Mouse (Mus musculus): ENCODE measurements around the gene Pde7b. TPM values are rescaled to one million over a fixed set of nuclear protein-coding genes. Genes with fewer than 3 reads are reported as not detected.

The Pde7b gene
- polyA plus RNA-seq, 1 experiment: 12.9 TPM

DNA sequence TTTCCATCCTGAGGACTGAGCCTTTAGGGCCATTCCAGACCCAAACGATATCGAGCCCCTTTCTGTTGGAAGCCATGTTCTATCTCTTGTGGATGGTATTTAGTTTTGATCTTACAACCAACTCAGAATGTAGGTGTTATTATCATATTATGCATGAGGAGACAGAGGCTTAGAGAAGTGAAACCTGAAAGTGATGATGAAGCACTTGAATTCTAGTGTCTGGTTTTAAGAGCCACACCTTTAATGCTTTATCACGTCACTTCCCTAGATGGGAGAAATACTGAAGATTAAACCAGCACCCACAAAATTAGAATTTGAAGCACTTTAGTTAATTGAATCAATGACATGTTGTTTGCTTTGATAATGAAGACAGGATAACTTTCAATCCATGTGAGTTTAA lies 329.1 kb downstream of the Pde7b start:
- no peak overlapping the region for H3K27ac ChIP-seq (ENCODE audit: insufficient read depth, low read depth, low read length)
- 0 out of 2 replicates have a peak, but pooled peaks cover 2% of the 10 kb centered on the region for H3K4me1 ChIP-seq (ENCODE audit: control insufficient read depth, insufficient read depth, low read length)
- H3K4me3 ChIP-seq (ENCODE audit: insufficient read depth, low read length): no peak overlapping the region
- TF ChIP-seq POLR2A (IDR thresholded peaks at IDR 0.05; ENCODE audit: borderline replicate concordance, low read depth, low read length): no peak
- no peak for TF ChIP-seq CTCF (IDR thresholded peaks at IDR 0.05; ENCODE audit: low read depth, low read length)

DNA sequence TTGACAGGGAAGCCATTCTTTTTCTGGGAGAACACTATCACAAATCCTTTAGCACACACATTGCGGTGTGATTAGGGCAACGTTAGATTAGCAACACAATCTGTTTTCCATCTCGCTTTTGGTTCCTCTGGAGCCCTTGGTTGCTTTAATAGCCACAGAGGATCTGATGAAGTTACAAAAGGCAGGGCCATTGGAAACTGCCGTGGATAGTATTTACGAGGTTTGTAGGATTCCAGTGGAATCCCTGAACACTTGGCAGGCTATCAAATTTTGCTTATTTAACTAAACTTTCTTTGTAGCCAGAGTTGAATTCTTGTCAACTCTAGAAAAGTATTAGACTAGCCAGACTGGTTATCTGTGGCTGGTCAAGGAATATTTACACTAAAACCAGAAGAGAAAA lies 330.1 kb downstream of the Pde7b start:
- no peak for TF ChIP-seq CTCF (IDR thresholded peaks at IDR 0.05; ENCODE audit: low read depth, low read length)
- TF ChIP-seq POLR2A (IDR thresholded peaks at IDR 0.05; ENCODE audit: borderline replicate concordance, low read depth, low read length): no peak
- Histone ChIP-seq H3K27ac (ENCODE audit: insufficient read depth, low read depth, low read length) (no peak overlapping the region), H3K4me3 (ENCODE audit: insufficient read depth, low read length) (no peak overlapping the region), H3K4me1 (ENCODE audit: control insufficient read depth, insufficient read depth, low read length) (0 out of 2 replicates have a peak, but pooled peaks cover 4% of the 10 kb centered on the region)

DNA sequence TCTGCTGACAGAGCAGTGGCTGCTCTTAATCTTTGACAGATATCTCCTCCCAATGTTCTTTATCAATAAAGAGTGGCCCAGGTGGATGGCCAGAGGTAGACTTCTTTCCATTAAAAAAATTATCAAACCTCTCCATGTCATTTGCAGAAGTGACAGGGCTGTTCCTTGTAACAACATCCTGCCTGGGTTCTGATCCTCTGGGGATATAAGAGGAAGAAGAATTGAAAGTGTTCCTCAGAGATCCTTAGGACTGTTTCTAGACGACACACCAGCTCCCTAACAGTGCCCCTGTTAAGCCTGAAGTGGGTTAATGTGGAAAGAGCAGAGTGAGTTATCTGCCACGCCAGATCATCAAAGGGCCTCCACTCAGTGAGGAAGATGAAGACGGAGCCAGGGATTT lies 334.3 kb downstream of the Pde7b start:
- Histone ChIP-seq H3K4me3 (ENCODE audit: insufficient read depth, low read length) (no peak overlapping the region), H3K4me1 (ENCODE audit: control insufficient read depth, insufficient read depth, low read length) (0 out of 2 replicates have a peak, but pooled peaks cover 2% of the 10 kb centered on the region), H3K27ac (ENCODE audit: insufficient read depth, low read depth, low read length) (no peak overlapping the region)
- TF ChIP-seq POLR2A (IDR thresholded peaks at IDR 0.05; ENCODE audit: borderline replicate concordance, low read depth, low read length) (no peak), CTCF (IDR thresholded peaks at IDR 0.05; ENCODE audit: low read depth, low read length) (no peak)

DNA sequence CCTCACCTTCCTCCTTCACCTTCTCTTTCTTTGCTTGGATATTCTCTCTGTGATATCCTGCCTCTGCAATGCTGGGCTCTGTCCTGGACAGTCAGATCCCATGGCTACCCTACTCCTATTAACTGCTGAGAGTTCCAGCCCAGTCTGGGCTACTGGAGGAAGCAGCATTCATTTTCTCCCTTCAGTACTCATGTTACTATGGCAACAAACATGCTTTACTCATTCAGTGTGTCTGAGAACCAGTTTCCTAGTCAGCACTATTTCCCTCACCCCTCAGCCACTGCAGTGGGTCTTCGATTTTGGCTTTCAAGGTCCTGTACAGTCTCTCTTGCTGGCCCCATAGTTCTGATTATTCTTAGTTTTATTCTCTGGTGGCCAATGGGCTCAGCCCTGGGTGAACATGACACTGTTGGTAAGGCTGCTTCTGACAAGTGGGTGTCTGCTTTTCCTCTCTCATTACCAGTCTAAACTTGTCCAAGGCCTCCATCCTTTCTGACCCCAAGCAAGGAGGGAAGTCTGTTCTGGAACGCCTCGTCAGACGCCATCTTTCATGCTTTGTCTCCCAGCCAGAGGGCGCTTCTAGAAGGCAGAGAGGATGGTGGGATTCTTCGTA lies 342.0 kb downstream of the Pde7b start:
- Histone ChIP-seq H3K4me3 (ENCODE audit: insufficient read depth, low read length) (no peak overlapping the region), H3K4me1 (ENCODE audit: control insufficient read depth, insufficient read depth, low read length) (no peaks in the 10 kb centered on the region), H3K27ac (ENCODE audit: insufficient read depth, low read depth, low read length) (no peak overlapping the region)
- TF ChIP-seq CTCF (IDR thresholded peaks at IDR 0.05; ENCODE audit: low read depth, low read length) (no peak), POLR2A (IDR thresholded peaks at IDR 0.05; ENCODE audit: borderline replicate concordance, low read depth, low read length) (no peak)

DNA sequence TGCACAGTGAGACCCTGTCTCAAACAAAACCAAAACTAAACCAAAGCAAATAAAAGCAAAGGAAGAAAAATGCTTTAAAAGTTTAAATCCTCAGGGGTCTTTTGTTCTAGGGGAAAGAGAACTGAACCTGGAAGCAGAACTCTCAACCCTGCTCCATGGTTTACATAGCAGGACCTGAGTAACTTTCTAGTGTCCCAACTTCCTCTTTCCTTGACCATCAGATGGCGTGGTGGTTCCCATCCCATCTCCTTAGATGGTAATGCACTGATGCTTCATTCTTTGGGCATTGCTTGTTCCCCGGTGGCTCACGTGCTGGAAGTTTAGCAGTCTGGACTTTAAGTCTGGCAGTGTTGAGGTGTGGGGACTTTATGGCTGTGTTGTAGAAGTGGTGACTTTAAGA lies 343.5 kb downstream of the Pde7b start:
- Histone ChIP-seq H3K4me3 (ENCODE audit: insufficient read depth, low read length) (no peak overlapping the region), H3K27ac (ENCODE audit: insufficient read depth, low read depth, low read length) (no peak overlapping the region), H3K4me1 (ENCODE audit: control insufficient read depth, insufficient read depth, low read length) (no peaks in the 10 kb centered on the region)
- TF ChIP-seq POLR2A (IDR thresholded peaks at IDR 0.05; ENCODE audit: borderline replicate concordance, low read depth, low read length): no peak
- no peak for TF ChIP-seq CTCF (IDR thresholded peaks at IDR 0.05; ENCODE audit: low read depth, low read length)

DNA sequence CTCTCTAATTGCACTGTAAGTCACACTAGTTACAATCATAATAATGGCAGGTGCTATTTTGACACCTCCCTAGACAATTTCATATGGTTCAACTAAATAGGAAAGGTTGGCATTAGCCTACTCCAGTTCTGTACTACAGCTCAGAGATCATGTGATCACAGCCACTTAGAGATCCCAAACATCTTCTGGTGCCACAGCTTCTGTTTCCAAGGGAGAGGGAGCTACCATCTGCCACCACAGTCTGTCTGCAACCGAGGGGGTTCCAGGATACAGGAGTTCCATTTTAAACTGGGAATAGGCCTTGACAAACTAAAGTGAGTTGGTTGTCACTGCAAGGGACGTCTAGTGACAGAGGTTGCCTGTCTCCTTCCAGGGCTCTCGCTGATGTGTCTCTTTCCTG lies 344.1 kb downstream of the Pde7b start:
- Histone ChIP-seq H3K27ac (ENCODE audit: insufficient read depth, low read depth, low read length) (no peak overlapping the region), H3K4me3 (ENCODE audit: insufficient read depth, low read length) (no peak overlapping the region), H3K4me1 (ENCODE audit: control insufficient read depth, insufficient read depth, low read length) (no peaks in the 10 kb centered on the region)
- TF ChIP-seq CTCF (IDR thresholded peaks at IDR 0.05; ENCODE audit: low read depth, low read length): no peak
- TF ChIP-seq POLR2A (IDR thresholded peaks at IDR 0.05; ENCODE audit: borderline replicate concordance, low read depth, low read length): no peak

DNA sequence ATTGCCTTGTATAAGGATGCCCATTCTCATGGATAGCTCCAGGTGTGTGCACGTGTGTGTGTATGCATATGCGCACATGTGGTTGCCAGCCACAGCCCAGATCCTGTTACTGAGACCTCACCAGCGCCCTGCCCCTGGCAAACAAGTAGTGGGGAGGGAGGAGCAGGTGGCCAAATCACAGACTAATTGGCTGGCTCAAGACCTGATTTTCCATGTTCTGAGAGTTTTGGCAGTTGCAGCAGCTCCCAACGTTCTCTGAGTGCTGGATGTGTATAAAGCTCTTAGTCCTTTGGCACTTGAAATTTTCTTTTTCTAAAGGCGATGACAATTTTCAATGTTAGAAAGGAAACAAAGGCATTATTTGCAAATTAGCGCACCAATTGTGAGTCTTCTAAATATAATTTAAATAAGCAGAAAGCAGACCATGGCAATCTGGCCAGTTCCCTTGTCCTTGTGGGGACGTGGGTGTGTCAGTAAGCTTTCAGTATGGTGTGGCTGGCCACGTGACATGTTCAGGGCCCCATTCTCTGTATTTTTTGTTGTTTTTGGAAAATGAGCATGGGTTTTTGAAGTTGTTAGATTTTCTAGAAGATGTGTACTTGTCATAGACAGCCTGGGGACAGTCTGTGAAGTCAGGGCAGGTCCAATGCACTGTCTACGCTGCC lies 345.7 kb downstream of the Pde7b start:
- Histone ChIP-seq H3K27ac (ENCODE audit: insufficient read depth, low read depth, low read length) (no peak overlapping the region), H3K4me3 (ENCODE audit: insufficient read depth, low read length) (no peak overlapping the region), H3K4me1 (ENCODE audit: control insufficient read depth, insufficient read depth, low read length) (no peaks in the 10 kb centered on the region)
- TF ChIP-seq CTCF (IDR thresholded peaks at IDR 0.05; ENCODE audit: low read depth, low read length) (no peak), POLR2A (IDR thresholded peaks at IDR 0.05; ENCODE audit: borderline replicate concordance, low read depth, low read length) (no peak)

DNA sequence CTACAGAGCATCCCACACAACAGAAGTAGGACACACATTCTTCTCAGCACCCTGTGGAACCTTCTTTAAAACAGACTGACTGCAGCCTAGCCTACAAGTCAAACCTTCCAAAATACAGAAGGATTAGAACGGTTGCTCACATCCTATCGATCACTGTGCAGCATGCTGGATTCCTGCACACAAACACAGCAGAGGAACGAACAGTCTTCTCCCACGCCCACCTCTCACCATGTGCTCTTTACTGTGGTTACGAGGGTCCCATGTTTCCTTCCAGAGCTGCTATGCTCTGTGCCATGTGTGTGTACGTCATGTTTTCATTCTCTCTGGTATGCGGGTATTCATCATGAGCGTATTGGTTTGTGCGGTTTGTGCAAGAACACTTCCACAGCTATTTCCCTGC lies 347.3 kb downstream of the Pde7b start:
- Histone ChIP-seq H3K27ac (ENCODE audit: insufficient read depth, low read depth, low read length) (no peak overlapping the region), H3K4me1 (ENCODE audit: control insufficient read depth, insufficient read depth, low read length) (no peaks in the 10 kb centered on the region), H3K4me3 (ENCODE audit: insufficient read depth, low read length) (no peak overlapping the region)
- TF ChIP-seq CTCF (IDR thresholded peaks at IDR 0.05; ENCODE audit: low read depth, low read length): no peak

DNA sequence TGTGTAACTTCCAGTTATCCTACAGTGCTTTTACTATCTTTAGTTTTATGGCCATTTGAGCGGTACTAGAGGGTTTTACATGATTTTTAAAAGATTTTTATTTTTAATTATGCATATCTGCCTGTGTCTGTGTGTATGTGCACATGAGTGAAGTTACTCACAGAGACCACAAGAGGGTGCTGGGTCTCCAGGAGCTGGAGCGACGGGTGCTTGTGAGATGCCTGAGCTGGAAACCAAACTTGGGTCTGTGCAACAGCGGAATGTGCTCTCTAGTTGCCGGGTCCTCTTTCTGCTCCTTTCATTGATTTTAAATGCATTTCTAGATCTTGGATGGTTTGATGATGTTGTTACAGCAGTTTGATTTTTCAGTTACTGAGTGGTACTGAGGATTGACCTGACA lies 352.8 kb downstream of the Pde7b start:
- Histone ChIP-seq H3K4me3 (ENCODE audit: insufficient read depth, low read length) (no peak overlapping the region), H3K4me1 (ENCODE audit: control insufficient read depth, insufficient read depth, low read length) (no peaks in the 10 kb centered on the region), H3K27ac (ENCODE audit: insufficient read depth, low read depth, low read length) (no peak overlapping the region)
- TF ChIP-seq CTCF (IDR thresholded peaks at IDR 0.05; ENCODE audit: low read depth, low read length) (no peak), POLR2A (IDR thresholded peaks at IDR 0.05; ENCODE audit: borderline replicate concordance, low read depth, low read length) (no peak)

DNA sequence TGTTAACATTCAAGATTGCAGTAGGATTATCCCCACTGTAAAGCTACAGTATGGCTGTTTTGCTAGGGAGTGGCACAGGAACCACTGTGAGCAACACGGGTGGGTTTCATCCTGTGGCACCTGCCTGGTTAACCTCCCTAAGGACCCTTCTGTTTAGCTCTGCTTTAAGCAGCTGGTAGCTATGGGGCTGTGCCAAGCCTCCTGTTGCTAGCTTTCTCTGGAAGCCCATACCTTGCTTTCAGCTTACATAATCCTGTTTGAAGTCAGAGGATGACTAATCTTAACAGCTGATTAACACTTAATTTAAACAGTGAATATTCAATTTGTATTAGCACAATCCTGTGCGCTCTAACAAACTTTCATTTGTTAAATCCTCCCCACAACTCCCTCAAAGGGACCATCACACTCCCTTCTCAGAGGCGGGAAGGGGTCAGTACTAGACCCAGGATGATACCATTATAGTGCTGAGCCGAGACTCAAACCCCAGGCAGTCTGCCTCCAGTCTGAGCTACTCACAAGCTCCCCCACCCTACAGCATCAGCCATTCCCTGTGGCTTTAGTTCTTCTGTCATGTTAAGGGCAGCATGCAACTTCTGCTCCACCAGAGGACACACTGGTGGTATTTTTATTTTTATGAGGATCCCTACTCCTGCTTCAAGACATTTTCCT lies 362.3 kb downstream of the Pde7b start:
- H3K4me1 ChIP-seq (ENCODE audit: control insufficient read depth, insufficient read depth, low read length): peaks cover 5% of the 10 kb centered on the region
- no peak overlapping the region for H3K4me3 ChIP-seq (ENCODE audit: insufficient read depth, low read length)
- no peak overlapping the region for H3K27ac ChIP-seq (ENCODE audit: insufficient read depth, low read depth, low read length)
- TF ChIP-seq CTCF (IDR thresholded peaks at IDR 0.05; ENCODE audit: low read depth, low read length) (no peak), POLR2A (IDR thresholded peaks at IDR 0.05; ENCODE audit: borderline replicate concordance, low read depth, low read length) (no peak)
